Mouse (Mus musculus) C2C12 (cell line): ENCODE measurements at regions not wholly inside any gene's neighbourhood (a gene's known extent, or its start where the extent isn't known, plus 50 kb on each side); places are given as distances from the start of the nearest gene placed in this dataset.

Source experiments
- CEBPB ChIP-seq: IDR thresholded peaks from one replicate; pipeline ENCODE4 v1.6.1; 2011; ENCODE audit warnings: low read depth, mild to moderate bottlenecking, control low read depth, moderate library complexity
- CTCF ChIP-seq: IDR thresholded peaks from one replicate; pipeline ENCODE4 v1.5.1; 2011; ENCODE audit not compliant: control insufficient read depth, insufficient read depth, insufficient read length
- MAX ChIP-seq: IDR thresholded peaks from one replicate; pipeline ENCODE4 v1.6.1; 2011; ENCODE audit warnings: mild to moderate bottlenecking, control low read depth
- MYOD1 ChIP-seq: IDR thresholded peaks from one replicate; pipeline ENCODE4 v1.6.1; 2011; ENCODE audit warnings: low read depth; ENCODE audit not compliant: control insufficient read depth, insufficient read length
- MYOG ChIP-seq: IDR thresholded peaks from one replicate; pipeline ENCODE4 v1.6.1; 2011; ENCODE audit not compliant: control insufficient read depth, insufficient read length; ENCODE audit errors: extremely low read depth
- USF1 ChIP-seq: IDR thresholded peaks from one replicate; pipeline ENCODE4 v1.6.1; 2011; ENCODE audit warnings: low read depth, mild to moderate bottlenecking, control low read depth, moderate library complexity

DNA sequence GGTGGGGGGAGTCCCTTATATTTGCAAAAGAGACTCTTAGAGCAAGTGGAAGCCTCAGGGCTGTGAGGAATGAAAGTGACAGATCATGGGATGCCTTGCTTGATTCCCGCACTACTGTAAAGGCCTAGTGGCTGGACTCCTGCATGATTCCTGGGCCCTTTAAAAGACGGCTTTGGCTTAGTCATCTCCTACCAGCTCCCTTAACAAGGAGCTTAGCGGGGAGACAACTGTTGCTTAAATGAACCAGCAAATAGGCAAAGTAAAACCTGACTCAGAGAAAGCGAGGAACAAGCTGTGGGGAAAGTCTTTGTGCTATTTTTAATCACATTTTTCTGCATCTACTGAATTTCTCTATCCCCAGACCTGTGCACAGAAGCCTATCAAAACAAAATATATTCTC, 165.5 kb downstream of the Emp1 start:
- TF ChIP-seq MAX (no peak), CTCF (no peak), MYOG (no peak), CEBPB (no peak), MYOD1 (no peak), USF1 (no peak)
